Mouse (Mus musculus) liver, postnatal 0 days (tissue): Measurements from ENCODE around the gene Larp4b.

Source experiments
- CTCF ChIP-seq: sonication (generic); IDR thresholded peaks from 2 replicates; pipeline ENCODE4 v1.5.1; 2016; ENCODE audit warnings: antibody characterized with exemption, low read depth
- EP300 ChIP-seq: IDR thresholded peaks from 2 replicates; pipeline ENCODE4 v1.6.1; 2016; ENCODE audit warnings: antibody characterized with exemption, low read depth, mild to moderate bottlenecking

DNA sequence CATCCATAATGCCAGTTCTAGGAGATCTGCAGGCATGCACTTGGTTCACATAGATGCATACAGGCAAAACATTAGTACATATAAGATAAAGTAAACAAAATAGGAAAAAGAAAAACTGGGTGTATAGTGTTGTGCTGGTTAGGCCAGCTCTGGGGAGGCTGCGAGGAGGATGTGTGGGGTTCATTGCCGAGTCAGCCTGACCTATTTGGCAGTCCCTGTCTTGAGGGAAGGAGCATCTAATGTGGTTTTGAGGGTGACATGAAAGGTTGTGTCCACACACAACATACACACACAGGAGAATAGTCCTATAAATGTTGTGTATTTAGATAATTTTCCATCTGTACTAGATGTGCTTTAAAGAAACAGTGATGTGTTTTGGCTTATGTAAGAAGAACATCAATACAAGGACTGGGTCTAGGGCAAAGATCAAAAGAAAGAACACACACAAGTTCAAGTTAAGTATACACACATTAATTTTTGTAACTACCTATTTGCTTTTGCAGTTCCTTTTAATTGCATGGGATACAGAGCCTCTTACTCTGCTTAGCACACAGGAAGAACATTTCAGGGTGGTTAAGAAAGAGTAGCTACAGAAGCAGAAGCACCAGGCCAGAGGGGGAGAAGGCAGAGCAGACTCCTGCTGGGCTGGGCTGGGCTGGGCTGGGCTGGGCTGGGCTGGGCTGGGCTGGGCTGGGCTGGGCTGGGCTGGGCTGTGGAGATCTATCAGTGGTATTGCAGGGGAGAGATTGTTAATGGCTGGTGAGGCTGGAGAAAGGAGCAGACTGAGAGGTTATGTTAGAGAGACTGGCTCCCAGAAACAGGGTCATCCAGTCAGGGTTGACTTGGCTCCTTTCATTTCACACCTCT is 13.5 kb downstream of the Larp4b start:
- TF ChIP-seq CTCF = no peak
- no peak for TF ChIP-seq EP300
